Mouse (Mus musculus) heart, embryonic 16.5 days (tissue): ENCODE data around the gene Uts2r. TPM values are rescaled to one million over a fixed set of nuclear protein-coding genes. Genes with fewer than 3 reads are reported as not detected.

Source experiments
- ATAC-seq: fragments of 200-750 bp; cut with Nextera tagmentation; replicated peaks from 2 replicates; pipeline ENCODE4 v1.8.0; 2017; ENCODE audit warnings: moderate number of reproducible peaks; ENCODE audit not compliant: insufficient read depth, low FRiP score; ENCODE audit errors: extremely low read depth
- H3K27ac ChIP-seq: fragments of 300-500 bp; sonication (generic); 2 replicates; pipeline ENCODE4 v1.5.1; 2014; ENCODE audit warnings: mild to moderate bottlenecking, low read length, control low read depth, moderate library complexity
- H3K27me3 ChIP-seq: fragments of 300-500 bp; sonication (generic); 2 replicates; pipeline ENCODE4 v1.6.1; 2014; ENCODE audit warnings: low read length, mixed read lengths; ENCODE audit not compliant: control insufficient read depth, insufficient read depth
- H3K36me3 ChIP-seq: fragments of 300-500 bp; sonication (generic); 2 replicates; pipeline ENCODE4 v1.6.1; 2014; ENCODE audit not compliant: control insufficient read depth, insufficient read depth
- H3K4me1 ChIP-seq: fragments of 300-500 bp; sonication (generic); 2 replicates; pipeline ENCODE4 v1.6.1; 2014; ENCODE audit warnings: low read length, mixed read lengths; ENCODE audit not compliant: control insufficient read depth, insufficient read depth
- H3K4me2 ChIP-seq: fragments of 300-500 bp; sonication (generic); 2 replicates; pipeline ENCODE4 v1.6.1; 2014; ENCODE audit warnings: low read depth, mild to moderate bottlenecking, control low read depth, low read length
- H3K4me3 ChIP-seq: fragments of 300-500 bp; sonication (generic); 2 replicates; pipeline ENCODE4 v1.5.1; 2014; ENCODE audit warnings: mild to moderate bottlenecking, control low read depth, low read length
- H3K9ac ChIP-seq: fragments of 300-500 bp; sonication (generic); 2 replicates; pipeline ENCODE4 v1.6.1; 2014; ENCODE audit warnings: low read length, control low read depth
- H3K9me3 ChIP-seq: fragments of 300-500 bp; sonication (generic); replicated peaks from 2 replicates; pipeline ENCODE4 v1.6.1; 2016; ENCODE audit warnings: low read length; ENCODE audit not compliant: control insufficient read depth
- WGBS: fragments of 180-500 bp; shearing (Covaris S2); extraction: QIAGEN DNeasy Blood & Tissue Kit; methylation state at CpG from one replicate; pipeline ENCODE4 v1.1.7; 2014; 5-methylcytosine and 5-hydroxymethylcytosine counted together
- polyA plus RNA-seq: library from polyadenylated mRNA; unstranded; fragments of >200 nt; fragmentation: Nextera tagmentation; extraction: Ambion mirVana; gene quantifications from 2 replicates; pipeline ENCODE4 v1.2.1, GENCODE M21; 2015

Uts2r gene
- polyA plus RNA-seq, 1 experiment from 2014 or later = 0.24 TPM

DNA sequence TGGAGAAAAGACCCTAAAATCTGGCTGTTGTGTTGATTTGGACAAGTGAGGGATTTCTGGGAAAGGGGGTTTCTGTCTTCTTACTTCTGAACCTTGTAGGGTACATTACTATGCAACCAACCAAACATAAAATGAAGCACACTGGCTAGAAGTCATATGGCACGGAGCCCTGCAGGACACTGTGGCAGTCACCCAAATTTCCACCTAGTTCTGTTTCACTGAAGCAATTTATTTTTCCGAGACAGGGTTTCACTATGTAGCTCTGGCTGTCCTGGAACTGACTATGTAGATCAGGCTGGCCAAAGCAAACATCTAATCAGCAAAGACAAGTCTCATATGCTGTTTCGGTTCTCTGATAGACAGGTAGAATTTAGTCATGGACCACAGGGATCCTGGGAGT, 29.6 kb downstream of the Uts2r start:
- Histone ChIP-seq H3K4me2 (no peak overlapping the region), H3K27ac (no peak overlapping the region), H3K27me3 (no peaks in the 10 kb centered on the region), H3K36me3 (no peaks in the 10 kb centered on the region), H3K9me3 (no peaks in the 10 kb centered on the region), H3K4me3 (no peak overlapping the region), H3K4me1 (no peaks in the 10 kb centered on the region), H3K9ac (no peak overlapping the region)
- ATAC-seq = no peak
- WGBS = 73% methylated on average over 3 of the region's 3 CpGs

DNA sequence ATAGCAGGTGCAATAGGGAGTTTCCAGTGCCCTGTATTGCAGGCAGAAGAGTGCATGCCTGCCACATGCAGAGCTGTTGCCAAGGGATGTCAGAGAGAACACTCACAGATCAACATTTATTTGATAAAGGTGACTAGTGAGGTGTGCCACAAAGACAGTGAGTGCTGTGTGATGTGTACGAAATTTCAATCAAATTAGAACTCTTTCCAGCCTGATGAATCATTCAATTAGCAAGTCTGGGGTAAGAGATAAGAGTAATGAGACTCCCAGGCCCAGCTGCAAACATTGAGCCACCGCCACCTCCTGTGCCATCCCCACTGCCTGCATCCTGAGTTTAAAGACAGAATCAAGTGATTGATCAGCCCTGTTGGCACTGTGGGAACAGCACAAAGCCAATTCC, 32.7 kb downstream of the Uts2r start:
- no peak overlapping the region for H3K4me3 ChIP-seq
- no peaks in the 10 kb centered on the region for H3K9me3 ChIP-seq
- no peaks in the 10 kb centered on the region for H3K4me1 ChIP-seq
- H3K4me2 ChIP-seq = no peak overlapping the region
- no peaks in the 10 kb centered on the region for H3K27me3 ChIP-seq
- 68% methylated on average over 2 of the region's 2 CpGs for WGBS
- no peaks in the 10 kb centered on the region for H3K36me3 ChIP-seq
- no peak overlapping the region for H3K9ac ChIP-seq
- H3K27ac ChIP-seq = no peak overlapping the region
- no peak for ATAC-seq

DNA sequence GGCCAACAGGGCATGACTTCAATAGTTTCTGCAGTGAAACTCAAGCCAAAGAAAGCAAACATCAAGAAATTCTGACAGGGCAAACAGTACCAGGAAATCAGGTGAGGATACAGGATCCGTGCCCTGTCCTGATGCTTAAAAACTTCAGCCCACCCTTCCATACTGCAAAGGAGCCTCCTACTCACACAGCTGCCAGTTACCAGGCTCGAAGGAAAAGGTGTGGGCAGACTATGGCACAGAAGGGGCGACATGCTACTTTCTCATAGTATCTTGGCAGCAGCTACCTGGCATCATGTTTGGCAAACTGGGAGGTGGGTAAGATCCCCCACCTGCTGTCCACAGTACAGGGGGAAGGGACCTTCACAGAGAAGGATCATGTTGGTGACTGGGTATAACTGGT, 33.3 kb downstream of the Uts2r start:
- Histone ChIP-seq H3K27me3 (no peaks in the 10 kb centered on the region), H3K36me3 (no peaks in the 10 kb centered on the region), H3K4me2 (no peak overlapping the region), H3K27ac (no peak overlapping the region), H3K4me1 (no peaks in the 10 kb centered on the region), H3K4me3 (no peak overlapping the region), H3K9me3 (no peaks in the 10 kb centered on the region), H3K9ac (no peak overlapping the region)
- ATAC-seq = no peak
- 84% methylated on average over 3 of the region's 3 CpGs for WGBS

DNA sequence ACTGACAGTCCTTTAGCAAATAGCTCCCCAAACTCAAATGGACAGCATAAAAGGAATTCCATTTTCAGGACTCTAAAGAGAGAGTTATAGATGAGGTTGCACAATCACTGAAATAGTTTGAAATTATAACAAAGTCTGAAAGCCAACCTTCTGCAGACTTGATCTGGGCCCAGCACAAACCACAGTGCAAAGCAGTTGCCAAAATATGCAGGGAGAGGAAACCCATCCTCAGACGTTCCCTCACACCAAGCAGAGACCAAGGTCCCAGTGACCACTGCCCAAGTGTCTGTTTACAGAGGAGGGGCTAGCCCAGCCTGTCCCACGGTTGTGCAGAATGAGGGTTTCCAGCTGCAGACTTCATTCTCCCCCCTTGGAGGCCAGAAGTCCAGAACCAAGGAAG, 38.6 kb downstream of the Uts2r start:
- 38% methylated on average over 2 of the region's 2 CpGs for WGBS
- no peaks in the 10 kb centered on the region for H3K27me3 ChIP-seq
- no peak for ATAC-seq
- no peak overlapping the region for H3K27ac ChIP-seq
- no peaks in the 10 kb centered on the region for H3K36me3 ChIP-seq
- 0 out of 2 replicates have a peak, but pooled peaks cover 3% of the 10 kb centered on the region for H3K4me1 ChIP-seq
- H3K9ac ChIP-seq = no peak overlapping the region
- no peak overlapping the region for H3K4me3 ChIP-seq
- no peaks in the 10 kb centered on the region for H3K9me3 ChIP-seq
- H3K4me2 ChIP-seq = no peak overlapping the region

DNA sequence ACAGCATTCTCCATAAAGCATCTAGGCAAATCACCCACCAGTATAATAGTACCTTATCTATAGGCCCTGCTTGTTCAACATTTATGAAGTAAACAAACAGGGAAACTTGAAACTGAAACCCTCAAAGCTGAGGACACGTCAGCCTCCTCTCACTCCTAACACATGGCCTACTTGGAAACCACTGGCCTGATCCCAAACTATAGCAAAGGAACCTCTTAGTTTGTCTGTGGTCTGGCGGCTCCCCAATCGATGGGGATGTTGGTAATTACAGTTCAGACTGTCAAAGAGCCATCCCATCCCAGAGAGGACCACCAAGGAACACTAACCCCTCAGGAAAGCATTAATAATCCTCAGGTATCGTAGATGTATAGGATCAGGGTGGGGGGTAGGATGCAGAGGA, 39.8 kb downstream of the Uts2r start:
- H3K4me3 ChIP-seq = no peak overlapping the region
- H3K9ac ChIP-seq = no peak overlapping the region
- H3K36me3 ChIP-seq = no peaks in the 10 kb centered on the region
- H3K9me3 ChIP-seq = no peaks in the 10 kb centered on the region
- H3K27ac ChIP-seq = no peak overlapping the region
- H3K4me2 ChIP-seq = no peak overlapping the region
- no peak for ATAC-seq
- WGBS = 79% methylated on average over 4 of the region's 4 CpGs
- no peaks in the 10 kb centered on the region for H3K27me3 ChIP-seq
- peaks cover 6% of the 10 kb centered on the region; the same call in 1 of the 2 replicates for H3K4me1 ChIP-seq

DNA sequence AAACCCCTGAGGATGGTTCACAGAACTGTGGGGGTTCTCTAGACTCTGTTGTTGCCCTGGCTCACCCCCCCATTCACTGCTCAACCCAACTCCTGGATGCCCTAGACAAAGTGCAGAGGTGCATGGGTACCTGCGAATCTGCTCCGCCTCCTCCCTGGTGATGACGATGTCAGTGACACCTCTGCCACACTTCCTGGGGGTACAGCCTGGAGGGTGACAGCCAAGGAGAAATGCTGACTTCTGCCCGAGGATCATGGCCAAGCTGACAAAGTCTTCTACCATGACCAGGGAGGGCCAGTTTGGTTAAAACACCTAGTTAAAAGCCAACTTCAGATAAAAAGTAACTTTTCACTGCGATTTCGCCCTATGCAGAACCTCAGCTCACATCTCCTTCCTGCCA, 40.7 kb downstream of the Uts2r start:
- Histone ChIP-seq H3K4me3 (no peak overlapping the region), H3K4me1 (peaks cover 11% of the 10 kb centered on the region), H3K36me3 (no peaks in the 10 kb centered on the region), H3K9ac (no peak overlapping the region), H3K27me3 (no peaks in the 10 kb centered on the region), H3K4me2 (no peak overlapping the region), H3K27ac (no peak overlapping the region), H3K9me3 (no peaks in the 10 kb centered on the region)
- no peak for ATAC-seq
- WGBS = 89% methylated on average over 6 of the region's 6 CpGs

DNA sequence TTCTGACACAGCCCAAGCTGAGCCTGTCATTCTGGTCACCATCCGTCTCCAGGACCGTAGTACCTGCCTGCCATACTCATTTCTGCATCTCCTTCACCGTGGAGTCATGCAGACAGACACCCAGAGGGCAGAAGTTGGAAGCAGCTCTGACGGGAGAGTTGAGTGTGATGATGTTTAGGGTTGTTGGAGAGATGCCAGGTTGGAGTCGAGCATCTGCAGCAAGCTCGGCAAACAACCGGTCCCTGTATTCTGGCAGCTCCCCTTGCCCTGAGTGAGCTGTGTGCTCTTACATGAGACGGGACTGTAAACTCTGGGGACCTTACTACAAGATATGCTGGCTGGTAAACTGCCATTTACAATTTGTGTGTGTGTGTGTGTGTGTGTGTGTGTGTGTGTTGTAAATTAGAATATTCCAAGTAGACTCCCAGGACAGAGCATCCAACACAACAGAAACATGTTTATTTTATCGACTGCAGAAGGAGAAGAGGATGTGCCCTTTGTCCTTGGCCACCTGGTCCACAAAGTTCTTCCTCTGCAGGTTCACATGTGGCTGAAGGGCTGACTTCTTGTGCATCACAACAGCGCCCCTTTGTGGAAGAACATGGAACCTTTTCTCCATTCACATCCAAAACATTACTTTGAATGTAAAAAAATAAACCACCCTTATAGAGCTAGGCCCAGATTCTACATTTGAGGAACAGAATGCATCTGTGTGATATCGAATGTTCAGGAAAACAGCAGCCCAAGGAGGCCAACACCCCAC, 41.5 kb downstream of the Uts2r start:
- no peak overlapping the region for H3K4me3 ChIP-seq
- no peak overlapping the region for H3K4me2 ChIP-seq
- H3K9ac ChIP-seq = no peak overlapping the region
- no peaks in the 10 kb centered on the region for H3K27me3 ChIP-seq
- ATAC-seq = no peak
- H3K9me3 ChIP-seq = no peaks in the 10 kb centered on the region
- no peak overlapping the region for H3K27ac ChIP-seq
- peaks cover 11% of the 10 kb centered on the region for H3K4me1 ChIP-seq
- no peaks in the 10 kb centered on the region for H3K36me3 ChIP-seq
- WGBS = 38% methylated on average over 11 of the region's 11 CpGs

DNA sequence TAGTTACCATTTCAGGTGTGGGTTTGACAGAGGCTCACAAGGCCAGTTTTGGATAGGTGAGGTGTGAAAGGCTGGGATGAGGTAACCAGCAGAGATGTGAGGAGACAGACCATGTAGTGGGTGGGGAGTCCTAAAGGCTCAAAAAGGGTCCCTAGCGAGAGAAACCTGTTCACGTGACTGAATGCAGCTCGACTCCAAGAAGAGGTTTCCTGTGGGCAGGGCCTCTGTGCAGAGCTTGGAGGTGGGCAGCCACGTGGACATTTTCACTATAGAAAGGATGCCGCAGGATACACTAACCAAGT, 43.7 kb downstream of the Uts2r start:
- peak overlapping the region; percentile 90 for H3K4me2 ChIP-seq
- no peak for ATAC-seq
- no peak overlapping the region for H3K27ac ChIP-seq
- no peak overlapping the region for H3K9ac ChIP-seq
- peaks cover 6% of the 10 kb centered on the region; the same call in 1 of the 2 replicates for H3K36me3 ChIP-seq
- 0% methylated on average over 5 of the region's 5 CpGs for WGBS
- no peaks in the 10 kb centered on the region for H3K9me3 ChIP-seq
- H3K4me3 ChIP-seq = peak overlapping the region; percentile 69
- H3K27me3 ChIP-seq = no peaks in the 10 kb centered on the region
- peaks cover 11% of the 10 kb centered on the region for H3K4me1 ChIP-seq

DNA sequence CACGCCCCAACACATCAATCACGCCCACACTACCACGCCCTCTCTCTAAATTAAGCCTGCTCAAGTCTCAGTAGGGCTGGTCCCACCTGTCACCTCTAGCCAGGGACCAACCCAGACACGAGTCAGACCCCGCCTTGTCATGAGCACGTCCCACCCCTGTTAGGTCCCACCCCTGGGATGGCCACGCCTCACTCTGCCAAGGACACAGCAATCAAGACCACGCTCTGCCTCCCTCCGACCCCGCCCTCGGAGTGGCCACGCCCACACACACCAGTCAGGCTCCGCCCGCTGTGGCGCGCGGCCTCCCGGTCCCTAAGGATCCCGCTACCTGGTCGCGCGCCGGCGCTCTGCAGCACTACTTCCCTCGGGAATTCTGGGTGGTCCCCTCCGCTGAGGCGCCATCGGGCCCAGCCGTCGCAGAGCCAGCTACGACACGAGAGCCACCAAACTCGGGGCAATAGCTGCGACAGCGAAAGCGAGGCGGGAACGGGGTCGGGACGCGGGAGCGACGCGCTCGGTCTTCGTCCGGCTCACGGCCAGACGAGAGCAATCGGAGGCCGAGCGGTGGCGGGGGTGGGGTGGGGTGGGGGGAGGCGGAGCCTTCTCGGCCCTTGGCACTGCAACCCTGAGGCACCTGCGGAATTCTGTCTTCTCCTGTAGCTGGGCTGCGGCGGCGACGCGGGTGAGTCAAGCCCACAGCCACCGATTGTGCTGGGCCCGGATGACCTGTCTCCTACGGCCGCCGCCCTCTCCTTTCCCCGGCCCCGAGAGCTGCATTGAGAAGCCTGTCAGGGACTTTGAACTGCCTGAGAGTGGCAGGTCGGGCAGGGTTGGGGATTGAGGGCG, 44.3 kb downstream of the Uts2r start, which contains the start of the genes Hexdc and Ogfod3:
Gene Hexdc (plus strand): TSS at position 273 of the 846 bp plus-strand sequence.
Gene Ogfod3 (minus strand): TSS at position 551 of the 846 bp plus-strand sequence.
- Histone ChIP-seq H3K27me3 (no peaks in the 10 kb centered on the region), H3K27ac (peak within 1 kb of the TSS; percentile 83), H3K4me3 (peak within 1 kb of the TSS; percentile 69), H3K36me3 (peaks cover 6% of the 10 kb centered on the region; the same call in 1 of the 2 replicates), H3K9ac (peak within 1 kb of the TSS; percentile 91), H3K4me2 (peak within 1 kb of the TSS; percentile 90), H3K4me1 (peaks cover 11% of the 10 kb centered on the region), H3K9me3 (no peaks in the 10 kb centered on the region)
- peak; percentile 98 for ATAC-seq
- under 1% methylated on average over 66 of the region's 70 CpGs for WGBS
